ENCODE assay signal across 8 mouse cellular contexts in the genomic region with DNA sequence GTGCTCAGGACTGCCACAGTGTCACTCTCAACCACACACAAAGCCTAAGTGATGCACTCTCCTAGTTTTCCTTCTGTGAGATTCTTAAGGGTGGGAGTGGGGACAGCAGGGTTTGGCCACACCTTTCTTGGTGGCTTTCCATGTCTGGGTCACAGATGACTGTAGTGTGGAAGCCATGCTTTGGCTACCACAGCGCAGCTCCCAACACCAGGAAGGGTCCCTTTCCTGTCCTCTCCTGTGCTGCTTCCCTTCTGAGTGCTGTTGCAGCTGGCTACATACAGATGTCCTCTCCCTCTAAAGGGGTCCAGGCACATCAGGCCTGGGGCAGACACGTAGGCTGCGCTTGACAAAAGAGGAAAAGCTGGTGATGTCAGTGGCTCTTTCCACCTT. TPM values are rescaled to one million over a fixed set of nuclear protein-coding genes. Genes with fewer than 3 reads are reported as not detected.
A peak's percentile ranks its signal among the peaks of the same experiment; 100 is the strongest.
DNase-seq lines count a peak whose midpoint lies in the region; ATAC-seq and TF ChIP-seq lines count a peak whose summit lies in the region.

No protein-coding gene starts in this region.

- no peaks in the 10 kb centered on the region for H3K27me3 ChIP-seq in thymus, adult 2 months (ENCODE audit: control insufficient read depth, insufficient read depth, low read length)
- H3K27me3 ChIP-seq in heart, embryonic 14.5 days (ENCODE audit: control insufficient read depth, insufficient read depth, low read length): no peaks in the 10 kb centered on the region
- H3K27me3 ChIP-seq in small intestine, adult 2 months (ENCODE audit: control insufficient read depth, insufficient read depth, low read length): no peaks in the 10 kb centered on the region

- no peaks in the 10 kb centered on the region for H3K36me3 ChIP-seq in thymus, adult 2 months (ENCODE audit: control insufficient read depth, insufficient read depth, low read length)
- peaks cover 21% of the 10 kb centered on the region for H3K36me3 ChIP-seq in heart, embryonic 14.5 days (ENCODE audit: control insufficient read depth, insufficient read depth, low read length)
- H3K36me3 ChIP-seq in small intestine, adult 2 months (ENCODE audit: control insufficient read depth, insufficient read depth, low read length): no peaks in the 10 kb centered on the region

- TF ChIP-seq POLR2A in thymus, adult 2 months (IDR thresholded peaks at IDR 0.05; ENCODE audit: control insufficient read depth, extremely low read depth, insufficient read depth, low read length, poor library complexity): no peak
- TF ChIP-seq POLR2A in small intestine, adult 2 months (IDR thresholded peaks at IDR 0.05; ENCODE audit: low read depth, low read length): no peak

- peak overlapping the region; percentile 24; the same call in 1 of the 2 replicates for H3K4me2 ChIP-seq in heart, embryonic 14.5 days (ENCODE audit: low read length)

- 80% methylated on average over 3 of the region's 3 CpGs for WGBS in thymus, adult 2 months
- WGBS in heart, embryonic 14.5 days: 65% methylated on average over 3 of the region's 3 CpGs
- 79% methylated on average over 3 of the region's 3 CpGs for WGBS in small intestine, adult 2 months

- intact Hi-C loops in left cerebral cortex, postnatal 14 days (cut with DNase I): no loop called here

- H3K9me3 ChIP-seq in heart, embryonic 14.5 days (ENCODE audit: control insufficient read depth, low read length): no peaks in the 10 kb centered on the region

- H3K4me1 ChIP-seq in thymus, adult 2 months (replicated peaks; ENCODE audit: control insufficient read depth, insufficient read depth, low read length): peaks cover 66% of the 10 kb centered on the region
- peaks cover 64 to 69% of the 10 kb centered on the region in 2 experiments for H3K4me1 ChIP-seq in heart, embryonic 14.5 days (ENCODE audit: control insufficient read depth in 2 of 2, insufficient read depth in 2 of 2, low read length in 2 of 2)
- H3K4me1 ChIP-seq in small intestine, adult 2 months (ENCODE audit: control insufficient read depth, insufficient read depth, insufficient read length, low read length): peaks cover 30% of the 10 kb centered on the region; the same call in 1 of the 2 replicates

- H3K4me3 ChIP-seq in thymus, adult 2 months (ENCODE audit: control insufficient read depth, insufficient read depth, low read length): no peak overlapping the region
- H3K4me3 ChIP-seq in heart, embryonic 14.5 days (ENCODE audit: control insufficient read depth in 1 of 2, insufficient read depth in 1 of 2, low read depth in 1 of 2, low read length in 2 of 2): no peak overlapping the region
- H3K4me3 ChIP-seq in small intestine, adult 2 months (ENCODE audit: low read depth, low read length): no peak overlapping the region

- peak overlapping the region; percentile 59; the same call in 1 of the 2 replicates for H3K9ac ChIP-seq in heart, embryonic 14.5 days (ENCODE audit: low read length)

- peak; percentile 20 for ATAC-seq in heart, embryonic 14.5 days (ENCODE audit: insufficient number of reproducible peaks, insufficient read depth, low FRiP score, low read depth)

- no peak for TF ChIP-seq CTCF in thymus, adult 2 months (IDR thresholded peaks at IDR 0.05; ENCODE audit: borderline replicate concordance, control insufficient read depth, extremely low read depth, insufficient read depth, low read length, poor library complexity)
- no peak for TF ChIP-seq CTCF in small intestine, adult 2 months (IDR thresholded peaks at IDR 0.05; ENCODE audit: extremely low read depth, insufficient read length, insufficient replicate concordance, low read depth, low read length)

- DNase-seq in thymus, adult 2 months: no peak
- no peak for DNase-seq in thymus, postnatal 10 days (ENCODE audit: low spot score in 2 of 2)
- DNase-seq in kidney, postnatal 36 days: peak; percentile 60 to 73
- DNase-seq in right cerebral cortex, postnatal 14 days: no peak
- DNase-seq in left cerebral cortex, postnatal 14 days (ENCODE audit: low spot score in 2 of 2): no peak
- no peak for DNase-seq in right cerebral cortex, postnatal 10 days (ENCODE audit: low spot score in 2 of 2)

- H3K27ac ChIP-seq in thymus, adult 2 months (ENCODE audit: control insufficient read depth, insufficient read depth, low read length): peak overlapping the region; percentile 76
- peak overlapping the region; percentile 94 to 97 for H3K27ac ChIP-seq in heart, embryonic 14.5 days (replicated peaks in 1 of 2; ENCODE audit: control insufficient read depth in 1 of 2, insufficient read depth in 1 of 2, low read depth in 2 of 2, low read length in 2 of 2)
- peak overlapping the region; percentile 78 for H3K27ac ChIP-seq in small intestine, adult 2 months (ENCODE audit: insufficient read depth, low read depth, low read length)

RNA-seq across cellular contexts. Expression of a gene that starts 36.6 kb away (rescaled TPM):
- 55.5 and 59.6 TPM in 2 replicates for polyA plus RNA-seq in thymus, adult 2 months (2012; rRNA removed)
- polyA plus RNA-seq in heart, embryonic 14.5 days (2014; fragmentation: Nextera tagmentation; extraction: Ambion mirVana): 14.4 and 15.0 TPM in 2 replicates
- polyA plus RNA-seq in small intestine, adult 2 months (2012; rRNA removed): 4.2 and 8.2 TPM in 2 replicates
- 10 to 100 TPM; 11.3 to 13.4 TPM for total RNA-seq in left cerebral cortex, postnatal 14 days (2021)

RNA-seq across cellular contexts. Expression of a gene that starts 38.0 kb away (rescaled TPM):
- 0.04 and 0.11 TPM in 2 replicates for polyA plus RNA-seq in thymus, adult 2 months (2012; rRNA removed)
- 0.36 TPM in 1 of 2 replicates, not detected in the other for polyA plus RNA-seq in heart, embryonic 14.5 days (2014; fragmentation: Nextera tagmentation; extraction: Ambion mirVana)
- not detected in 2 replicates for polyA plus RNA-seq in small intestine, adult 2 months (2012; rRNA removed)
- 1 to 10 TPM; 1.7 to 2.2 TPM for total RNA-seq in left cerebral cortex, postnatal 14 days (2021)

RNA-seq across cellular contexts. Expression of a gene that starts 38.8 kb away (rescaled TPM):
- 29.3 and 37.0 TPM in 2 replicates for polyA plus RNA-seq in thymus, adult 2 months (2012; rRNA removed)
- polyA plus RNA-seq in heart, embryonic 14.5 days (2014; fragmentation: Nextera tagmentation; extraction: Ambion mirVana): 31.2 and 38.0 TPM in 2 replicates
- polyA plus RNA-seq in small intestine, adult 2 months (2012; rRNA removed): 14.4 and 20.8 TPM in 2 replicates
- total RNA-seq in left cerebral cortex, postnatal 14 days (2021): 10 to 100 TPM; 95.4 to 99.5 TPM

RNA-seq across cellular contexts. Expression of a gene that starts 59.0 kb away (rescaled TPM):
- 723 and 818 TPM in 2 replicates for polyA plus RNA-seq in thymus, adult 2 months (2012; rRNA removed)
- 235 and 239 TPM in 2 replicates for polyA plus RNA-seq in heart, embryonic 14.5 days (2014; fragmentation: Nextera tagmentation; extraction: Ambion mirVana)
- 672 and 1,662 TPM in 2 replicates for polyA plus RNA-seq in small intestine, adult 2 months (2012; rRNA removed)
- 100 to 1,000 TPM; 330 to 349 TPM for total RNA-seq in left cerebral cortex, postnatal 14 days (2021)

Comparison
In these comparisons a context has a peak if more than half of its experiments do, and no peak if none do; other contexts are left out.
1. DNase-seq: peak in kidney, postnatal 36 days (2 of 2); none in thymus, adult 2 months (single experiment), thymus, postnatal 10 days (0 of 2), right cerebral cortex, postnatal 14 days (single experiment), left cerebral cortex, postnatal 14 days (0 of 2) and right cerebral cortex, postnatal 10 days (0 of 2).
2. Peak in every context shown above with its lines, with median percentiles within 50 percentile points of each other: H3K27ac ChIP-seq.